Mouse (Mus musculus) stomach, embryonic 16.5 days (tissue): Measurements from ENCODE around the gene Gm19402. TPM values are rescaled to one million over a fixed set of nuclear protein-coding genes. Genes with fewer than 3 reads are reported as not detected.

ENCODE experiments used
- ATAC-seq: fragments of 200-750 bp; cut with Nextera tagmentation; 2 replicates; pipeline ENCODE4 v1.8.0; 2017; ENCODE audit warnings: moderate number of reproducible peaks, moderate TSS enrichment; ENCODE audit not compliant: insufficient read depth, low FRiP score
- H3K27ac ChIP-seq: fragments of 300-500 bp; sonication (generic); 2 replicates; pipeline ENCODE4 v1.5.1; 2014; ENCODE audit warnings: low read length
- H3K27me3 ChIP-seq: fragments of 300-500 bp; sonication (generic); 2 replicates; pipeline ENCODE4 v1.6.1; 2014; ENCODE audit warnings: low read length, control low read depth, mixed read lengths; ENCODE audit not compliant: control insufficient read depth, insufficient read depth
- H3K36me3 ChIP-seq: fragments of 300-500 bp; sonication (generic); 2 replicates; pipeline ENCODE4 v1.6.1; 2014; ENCODE audit warnings: low read length; ENCODE audit not compliant: control insufficient read depth, insufficient read depth
- H3K4me1 ChIP-seq: fragments of 300-500 bp; sonication (generic); 2 replicates; pipeline ENCODE4 v1.6.1; 2014; ENCODE audit warnings: low read length, control low read depth, mixed read lengths; ENCODE audit not compliant: control insufficient read depth, insufficient read depth
- H3K4me2 ChIP-seq: fragments of 300-500 bp; sonication (generic); 2 replicates; pipeline ENCODE4 v1.6.1; 2014; ENCODE audit warnings: low read depth, low read length, mixed read lengths
- H3K4me3 ChIP-seq: fragments of 300-500 bp; sonication (generic); replicated peaks from 2 replicates; pipeline ENCODE4 v1.5.1; 2014; ENCODE audit warnings: mild to moderate bottlenecking, low read length
- H3K9ac ChIP-seq: fragments of 300-500 bp; sonication (generic); 2 replicates; pipeline ENCODE4 v1.6.1; 2014; ENCODE audit warnings: low read length
- H3K9me3 ChIP-seq: fragments of 300-500 bp; sonication (generic); replicated peaks from 2 replicates; pipeline ENCODE4 v1.6.1; 2016; ENCODE audit warnings: low read length, control low read depth; ENCODE audit not compliant: control insufficient read depth
- WGBS: fragments of 180-500 bp; shearing (Covaris S2); extraction: QIAGEN DNeasy Blood & Tissue Kit; methylation state at CpG from one replicate; pipeline ENCODE4 v1.1.7; 2014; 5-methylcytosine and 5-hydroxymethylcytosine counted together
- polyA plus RNA-seq: library from polyadenylated mRNA; unstranded; fragments of >200 nt; fragmentation: Nextera tagmentation; extraction: Ambion mirVana; gene quantifications from 2 replicates; pipeline ENCODE4 v1.2.1, GENCODE M21; 2015

Gm19402 gene
- polyA plus RNA-seq, 1 experiment from 2014 or later = not detected

GRCm38 (mm10) chr10:77677562-77677961 is 13.0 kb downstream of the Gm19402 start:
- under 1% methylated on average over 35 of the region's 35 CpGs for WGBS
- Histone ChIP-seq H3K27me3 (peaks cover 32% of the 10 kb centered on the region), H3K9ac (peak overlapping the region; percentile 42; the same call in 1 of the 2 replicates), H3K4me2 (peak overlapping the region; percentile 55), H3K9me3 (no peaks in the 10 kb centered on the region), H3K4me1 (0 out of 2 replicates have a peak, but pooled peaks cover 9% of the 10 kb centered on the region), H3K36me3 (no peaks in the 10 kb centered on the region), H3K4me3 (peak overlapping the region; percentile 37), H3K27ac (no peak overlapping the region)
- ATAC-seq = no peak

GRCm38 (mm10) chr10:77673765-77674164 is 16.8 kb downstream of the Gm19402 start:
- no peak for ATAC-seq
- Histone ChIP-seq H3K27ac (no peak overlapping the region), H3K4me3 (no peak overlapping the region), H3K4me2 (no peak overlapping the region), H3K27me3 (peaks cover 28% of the 10 kb centered on the region), H3K36me3 (no peaks in the 10 kb centered on the region), H3K9me3 (no peaks in the 10 kb centered on the region), H3K4me1 (0 out of 2 replicates have a peak, but pooled peaks cover 9% of the 10 kb centered on the region), H3K9ac (no peak overlapping the region)
- WGBS = 61% methylated on average over 13 of the region's 13 CpGs

- H3K9me3 ChIP-seq = no peaks in the 10 kb centered on the region
- H3K4me3 ChIP-seq = no peak overlapping the region
- no peak overlapping the region for H3K9ac ChIP-seq
- H3K4me1 ChIP-seq = no peaks in the 10 kb centered on the region
- no peak overlapping the region for H3K4me2 ChIP-seq
- peaks cover 7% of the 10 kb centered on the region; the same call in 1 of the 2 replicates for H3K27me3 ChIP-seq
- no peak for ATAC-seq
- no peak overlapping the region for H3K27ac ChIP-seq
- WGBS = 28% methylated on average over 4 of the region's 4 CpGs
- H3K36me3 ChIP-seq = no peaks in the 10 kb centered on the region
These were observed 19.0 kb downstream of the Gm19402 start for GRCm38 (mm10) chr10:77671519-77671918.

DNA sequence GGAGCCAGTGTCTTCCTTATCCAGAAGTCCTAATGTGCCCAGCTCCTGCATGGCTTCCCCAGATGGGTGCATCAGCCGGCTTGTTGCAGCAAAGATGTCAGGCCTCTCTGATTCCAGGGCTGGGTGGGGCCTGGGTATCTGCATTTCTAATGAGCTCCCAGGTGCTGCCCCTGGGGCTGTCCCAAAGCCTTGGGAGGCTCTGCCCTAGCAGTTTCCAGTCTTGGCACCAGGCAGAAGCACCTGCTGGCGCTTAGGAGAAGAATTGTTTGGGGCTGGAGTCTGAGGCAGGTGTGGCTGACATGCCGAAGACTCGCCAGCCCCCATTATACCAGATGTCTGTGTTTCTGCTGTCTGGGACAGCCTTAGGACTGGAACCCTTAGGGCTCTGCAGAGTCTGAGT is 19.8 kb downstream of the Gm19402 start:
- Histone ChIP-seq H3K27ac (no peak overlapping the region), H3K4me2 (no peak overlapping the region), H3K4me1 (no peaks in the 10 kb centered on the region), H3K4me3 (no peak overlapping the region), H3K9ac (no peak overlapping the region), H3K36me3 (no peaks in the 10 kb centered on the region), H3K27me3 (no peaks in the 10 kb centered on the region), H3K9me3 (no peaks in the 10 kb centered on the region)
- no peak for ATAC-seq
- 71% methylated on average over 4 of the region's 4 CpGs for WGBS

DNA sequence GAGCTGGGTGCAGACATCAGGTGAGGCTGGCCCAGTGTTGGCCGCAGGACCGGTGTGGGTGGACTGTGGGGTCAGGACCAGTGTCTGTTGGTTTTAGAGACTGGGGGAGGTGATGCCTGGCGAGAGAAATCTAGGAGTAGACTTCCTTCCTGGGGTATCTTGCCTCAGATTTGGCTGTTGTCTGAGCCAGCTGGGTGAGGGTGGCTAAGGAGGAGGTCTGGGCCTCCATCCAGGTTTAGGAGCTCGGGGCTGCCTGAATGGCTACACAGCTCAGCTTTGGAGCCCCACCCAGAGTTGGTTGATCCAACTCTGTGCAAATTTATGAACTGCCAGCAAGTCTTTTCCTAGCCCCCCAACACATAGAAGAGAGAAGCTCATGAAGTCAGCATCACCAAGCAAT is 23.2 kb downstream of the Gm19402 start:
- Histone ChIP-seq H3K36me3 (no peaks in the 10 kb centered on the region), H3K9me3 (no peaks in the 10 kb centered on the region), H3K4me1 (no peaks in the 10 kb centered on the region), H3K9ac (no peak overlapping the region), H3K4me3 (no peak overlapping the region), H3K27ac (no peak overlapping the region), H3K4me2 (no peak overlapping the region), H3K27me3 (no peaks in the 10 kb centered on the region)
- WGBS = 70% methylated on average over 4 of the region's 4 CpGs
- no peak for ATAC-seq

DNA sequence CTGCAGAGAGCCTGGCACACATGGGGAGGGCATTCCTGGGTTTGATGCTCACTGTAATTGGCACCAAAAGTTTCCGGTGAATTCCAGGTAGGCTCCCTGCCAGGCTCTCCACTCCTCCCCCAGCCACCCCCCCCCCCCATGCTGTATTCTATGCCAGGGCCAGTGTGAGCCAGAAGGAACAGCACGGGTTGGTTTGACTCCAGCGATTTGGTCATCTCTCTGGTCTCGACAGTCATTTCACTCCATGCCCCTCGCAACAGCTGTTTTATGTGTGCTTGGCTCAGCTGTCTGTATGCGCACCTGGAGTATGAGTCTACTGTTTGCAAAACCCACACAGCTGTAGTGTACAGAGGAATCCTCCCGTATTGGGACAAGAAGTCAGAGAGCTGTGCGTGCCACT is 24.2 kb downstream of the Gm19402 start:
- Histone ChIP-seq H3K4me1 (no peaks in the 10 kb centered on the region), H3K4me2 (no peak overlapping the region), H3K9me3 (no peaks in the 10 kb centered on the region), H3K36me3 (no peaks in the 10 kb centered on the region), H3K27ac (no peak overlapping the region), H3K4me3 (no peak overlapping the region), H3K9ac (no peak overlapping the region), H3K27me3 (no peaks in the 10 kb centered on the region)
- 59% methylated on average over 8 of the region's 8 CpGs for WGBS
- peak; percentile 27; the same call in 1 of the 2 replicates for ATAC-seq

- Histone ChIP-seq H3K9ac (no peak overlapping the region), H3K27me3 (no peaks in the 10 kb centered on the region), H3K4me1 (no peaks in the 10 kb centered on the region), H3K4me3 (no peak overlapping the region), H3K36me3 (no peaks in the 10 kb centered on the region), H3K4me2 (0 out of 2 replicates have a peak overlapping the region, but pooled peaks have one; percentile 15), H3K9me3 (no peaks in the 10 kb centered on the region), H3K27ac (no peak overlapping the region)
- ATAC-seq = no peak
- 40% methylated on average over 43 of the region's 43 CpGs for WGBS
These were observed 26.4 kb downstream of the Gm19402 start for GRCm38 (mm10) chr10:77663949-77664665.

GRCm38 (mm10) chr10:77658286-77658994 is 32.1 kb downstream of the Gm19402 start:
- H3K4me3 ChIP-seq = no peak overlapping the region
- 0 out of 2 replicates have a peak, but pooled peaks have one; percentile 59 for ATAC-seq
- H3K27me3 ChIP-seq = no peaks in the 10 kb centered on the region
- peaks cover 6% of the 10 kb centered on the region; the same call in 1 of the 2 replicates for H3K4me1 ChIP-seq
- no peak overlapping the region for H3K9ac ChIP-seq
- 52% methylated on average over 15 of the region's 15 CpGs for WGBS
- no peaks in the 10 kb centered on the region for H3K9me3 ChIP-seq
- H3K4me2 ChIP-seq = no peak overlapping the region
- H3K36me3 ChIP-seq = no peaks in the 10 kb centered on the region
- H3K27ac ChIP-seq = no peak overlapping the region

GRCm38 (mm10) chr10:77652046-77652445 is 38.5 kb downstream of the Gm19402 start:
- H3K4me1 ChIP-seq = no peaks in the 10 kb centered on the region
- H3K4me2 ChIP-seq = no peak overlapping the region
- H3K27ac ChIP-seq = no peak overlapping the region
- H3K27me3 ChIP-seq = no peaks in the 10 kb centered on the region
- no peaks in the 10 kb centered on the region for H3K36me3 ChIP-seq
- no peak overlapping the region for H3K9ac ChIP-seq
- ATAC-seq = no peak
- no peaks in the 10 kb centered on the region for H3K9me3 ChIP-seq
- H3K4me3 ChIP-seq = no peak overlapping the region
- 85% methylated on average over 9 of the region's 9 CpGs for WGBS
